Mouse (Mus musculus) kidney, embryonic 14.5 days (tissue): ENCODE results near the gene 9930021J03Rik. TPM values are rescaled to one million over a fixed set of nuclear protein-coding genes. Genes with fewer than 3 reads are reported as not detected.

Experiments used
- ATAC-seq: fragments of 200-750 bp; cut with Nextera tagmentation; 2 replicates; pipeline ENCODE4 v1.8.0; 2017; ENCODE audit warnings: moderate number of reproducible peaks, mild to moderate bottlenecking, moderate TSS enrichment, moderate library complexity; ENCODE audit not compliant: low FRiP score, low TSS enrichment
- H3K27ac ChIP-seq: fragments of 300-500 bp; sonication (generic); 2 replicates; pipeline ENCODE4 v1.5.1; 2014; ENCODE audit warnings: low read depth, mild to moderate bottlenecking, low read length, moderate library complexity, mixed read lengths
- H3K27me3 ChIP-seq: fragments of 300-500 bp; sonication (generic); 2 replicates; pipeline ENCODE4 v1.6.1; 2014; ENCODE audit warnings: mild to moderate bottlenecking, low read length; ENCODE audit not compliant: control insufficient read depth, insufficient read depth
- H3K36me3 ChIP-seq: fragments of 300-500 bp; sonication (generic); 2 replicates; pipeline ENCODE4 v1.6.1; 2014; ENCODE audit warnings: low read length, mixed read lengths; ENCODE audit not compliant: control insufficient read depth, insufficient read depth
- H3K4me1 ChIP-seq: fragments of 300-500 bp; sonication (generic); 2 replicates; pipeline ENCODE4 v1.6.1; 2014; ENCODE audit warnings: low read length, mixed read lengths; ENCODE audit not compliant: control insufficient read depth, insufficient read depth
- H3K4me2 ChIP-seq: fragments of 300-500 bp; sonication (generic); replicated peaks from 2 replicates; pipeline ENCODE4 v1.6.1; 2014; ENCODE audit warnings: low read depth, mild to moderate bottlenecking, low read length
- H3K4me3 ChIP-seq: fragments of 300-500 bp; sonication (generic); 2 replicates; pipeline ENCODE4 v1.5.1; 2014; ENCODE audit warnings: mild to moderate bottlenecking, low read length
- H3K9ac ChIP-seq: fragments of 300-500 bp; sonication (generic); 2 replicates; pipeline ENCODE4 v1.6.1; 2014; ENCODE audit warnings: low read depth, mild to moderate bottlenecking, low read length, moderate library complexity
- H3K9me3 ChIP-seq: fragments of 300-500 bp; sonication (generic); 2 replicates; pipeline ENCODE4 v1.6.1; 2016; ENCODE audit warnings: low read length; ENCODE audit not compliant: control insufficient read depth
- WGBS: fragments of 180-500 bp; shearing (Covaris S2); extraction: QIAGEN DNeasy Blood & Tissue Kit; methylation state at CpG from one replicate; pipeline ENCODE4 v1.1.7; 2014; 5-methylcytosine and 5-hydroxymethylcytosine counted together
- polyA plus RNA-seq: library from polyadenylated mRNA; unstranded; fragments of >200 nt; fragmentation: Nextera tagmentation; extraction: Ambion mirVana; gene quantifications from 2 replicates; pipeline ENCODE4 v1.2.1, GENCODE M21; 2014

The 9930021J03Rik gene
- polyA plus RNA-seq, 1 experiment from 2014 or later: 11.5 TPM

- 0 out of 2 replicates have a peak, but pooled peaks cover 4% of the 10 kb centered on the region for H3K36me3 ChIP-seq
- no peaks in the 10 kb centered on the region for H3K27me3 ChIP-seq
- no peak overlapping the region for H3K4me2 ChIP-seq
- no peaks in the 10 kb centered on the region for H3K9me3 ChIP-seq
- H3K4me1 ChIP-seq: no peaks in the 10 kb centered on the region
- ATAC-seq: no peak
- H3K9ac ChIP-seq: no peak overlapping the region
- H3K4me3 ChIP-seq: no peak overlapping the region
- H3K27ac ChIP-seq: no peak overlapping the region
- 96% methylated on average over 2 of the region's 2 CpGs for WGBS
These were observed 51.9 kb downstream of the 9930021J03Rik start for GRCm38 (mm10) chr19:29753939-29754338.

GRCm38 (mm10) chr19:29750994-29751393 is 54.8 kb downstream of the 9930021J03Rik start:
- Histone ChIP-seq H3K4me2 (no peak overlapping the region), H3K4me1 (no peaks in the 10 kb centered on the region), H3K9me3 (no peaks in the 10 kb centered on the region), H3K9ac (no peak overlapping the region), H3K27ac (no peak overlapping the region), H3K4me3 (no peak overlapping the region), H3K27me3 (no peaks in the 10 kb centered on the region), H3K36me3 (0 out of 2 replicates have a peak, but pooled peaks cover 4% of the 10 kb centered on the region)
- WGBS: 90% methylated on average over 3 of the region's 3 CpGs
- no peak for ATAC-seq

GRCm38 (mm10) chr19:29743531-29743930 is 62.3 kb downstream of the 9930021J03Rik start:
- no peaks in the 10 kb centered on the region for H3K36me3 ChIP-seq
- no peak overlapping the region for H3K27ac ChIP-seq
- no peak overlapping the region for H3K9ac ChIP-seq
- no peak overlapping the region for H3K4me2 ChIP-seq
- no peak overlapping the region for H3K4me3 ChIP-seq
- ATAC-seq: no peak
- no peaks in the 10 kb centered on the region for H3K4me1 ChIP-seq
- 65% methylated on average over 5 of the region's 5 CpGs for WGBS
- H3K27me3 ChIP-seq: no peaks in the 10 kb centered on the region
- no peaks in the 10 kb centered on the region for H3K9me3 ChIP-seq

GRCm38 (mm10) chr19:29740661-29741060 is 65.1 kb downstream of the 9930021J03Rik start:
- no peaks in the 10 kb centered on the region for H3K27me3 ChIP-seq
- no peak overlapping the region for H3K27ac ChIP-seq
- H3K4me1 ChIP-seq: no peaks in the 10 kb centered on the region
- H3K9ac ChIP-seq: no peak overlapping the region
- no peak for ATAC-seq
- no peaks in the 10 kb centered on the region for H3K9me3 ChIP-seq
- H3K36me3 ChIP-seq: no peaks in the 10 kb centered on the region
- H3K4me3 ChIP-seq: no peak overlapping the region
- no peak overlapping the region for H3K4me2 ChIP-seq
- 83% methylated on average over 1 of the region's 1 CpGs for WGBS

GRCm38 (mm10) chr19:29739608-29740007 is 66.2 kb downstream of the 9930021J03Rik start:
- H3K27ac ChIP-seq: no peak overlapping the region
- H3K36me3 ChIP-seq: no peaks in the 10 kb centered on the region
- no peaks in the 10 kb centered on the region for H3K27me3 ChIP-seq
- H3K9me3 ChIP-seq: no peaks in the 10 kb centered on the region
- no peaks in the 10 kb centered on the region for H3K4me1 ChIP-seq
- no peak overlapping the region for H3K4me2 ChIP-seq
- no peak for ATAC-seq
- no peak overlapping the region for H3K9ac ChIP-seq
- WGBS: 93% methylated on average over 2 of the region's 2 CpGs
- no peak overlapping the region for H3K4me3 ChIP-seq

GRCm38 (mm10) chr19:29735421-29735820 is 70.4 kb downstream of the 9930021J03Rik start:
- 64% methylated on average over 3 of the region's 3 CpGs for WGBS
- H3K4me3 ChIP-seq: no peak overlapping the region
- no peaks in the 10 kb centered on the region for H3K4me1 ChIP-seq
- no peak overlapping the region for H3K27ac ChIP-seq
- H3K36me3 ChIP-seq: no peaks in the 10 kb centered on the region
- no peak overlapping the region for H3K4me2 ChIP-seq
- H3K27me3 ChIP-seq: no peaks in the 10 kb centered on the region
- no peaks in the 10 kb centered on the region for H3K9me3 ChIP-seq
- no peak for ATAC-seq
- no peak overlapping the region for H3K9ac ChIP-seq

- 97% methylated on average over 3 of the region's 3 CpGs for WGBS
- Histone ChIP-seq H3K27me3 (no peaks in the 10 kb centered on the region), H3K9ac (no peak overlapping the region), H3K4me1 (no peaks in the 10 kb centered on the region), H3K4me2 (no peak overlapping the region), H3K27ac (no peak overlapping the region), H3K9me3 (no peaks in the 10 kb centered on the region), H3K4me3 (no peak overlapping the region), H3K36me3 (peaks cover 36% of the 10 kb centered on the region)
- no peak for ATAC-seq
These were observed 87.3 kb downstream of the 9930021J03Rik start for GRCm38 (mm10) chr19:29718476-29718875.

- Histone ChIP-seq H3K27me3 (no peaks in the 10 kb centered on the region), H3K9ac (no peak overlapping the region), H3K27ac (no peak overlapping the region), H3K4me2 (no peak overlapping the region), H3K4me3 (no peak overlapping the region), H3K4me1 (no peaks in the 10 kb centered on the region), H3K36me3 (peaks cover 36% of the 10 kb centered on the region), H3K9me3 (no peaks in the 10 kb centered on the region)
- ATAC-seq: no peak
- 89% methylated on average over 3 of the region's 3 CpGs for WGBS
These were observed 87.9 kb downstream of the 9930021J03Rik start for GRCm38 (mm10) chr19:29717854-29718253.

GRCm38 (mm10) chr19:29713451-29713850 is 92.3 kb downstream of the 9930021J03Rik start:
- Histone ChIP-seq H3K27ac (no peak overlapping the region), H3K9ac (no peak overlapping the region), H3K4me3 (no peak overlapping the region), H3K4me2 (no peak overlapping the region), H3K9me3 (no peaks in the 10 kb centered on the region), H3K4me1 (no peaks in the 10 kb centered on the region), H3K36me3 (peaks cover 27% of the 10 kb centered on the region), H3K27me3 (no peaks in the 10 kb centered on the region)
- 81% methylated on average over 4 of the region's 4 CpGs for WGBS
- no peak for ATAC-seq
